Mouse (Mus musculus): ENCODE measurements at regions not wholly inside any gene's neighbourhood (a gene's known extent, or its start where the extent isn't known, plus 50 kb on each side); places are given as distances from the start of the nearest gene placed in this dataset.
"Not testable (repeated sequence)": the region's sequence is repeated elsewhere in the genome, so short reads cannot be mapped to it uniquely, and the experiment has no call there.

DNA sequence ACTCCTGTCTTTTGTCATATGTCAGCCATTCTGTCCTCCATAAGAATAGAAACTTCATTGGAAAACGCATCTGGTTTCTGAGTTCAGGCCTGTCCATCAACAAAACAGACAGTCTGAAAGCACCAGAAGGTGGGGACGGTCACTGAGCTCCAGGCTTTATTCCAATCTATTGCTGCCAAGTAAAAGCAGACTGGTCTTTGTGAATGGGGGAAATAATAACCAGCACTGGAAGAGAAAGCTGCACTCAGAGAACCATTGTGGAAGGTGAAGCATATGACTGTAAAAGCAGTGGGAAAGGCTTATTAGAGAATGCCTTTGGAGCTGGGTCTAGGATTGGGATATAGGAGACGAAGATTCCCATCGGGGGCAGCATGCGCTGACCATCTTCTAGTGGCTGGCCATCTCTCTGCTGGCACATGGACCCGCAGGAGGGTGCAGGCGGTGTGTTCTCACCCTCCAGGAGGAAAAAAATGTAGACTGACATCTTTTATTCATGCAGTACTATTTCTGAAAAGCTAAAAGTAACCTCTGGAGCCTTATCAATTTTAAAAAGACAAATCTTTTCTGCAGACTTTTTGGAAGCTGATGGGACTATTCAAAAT, 1638.0 kb downstream of the Car8 start:
- no peak for DNase-seq

DNA sequence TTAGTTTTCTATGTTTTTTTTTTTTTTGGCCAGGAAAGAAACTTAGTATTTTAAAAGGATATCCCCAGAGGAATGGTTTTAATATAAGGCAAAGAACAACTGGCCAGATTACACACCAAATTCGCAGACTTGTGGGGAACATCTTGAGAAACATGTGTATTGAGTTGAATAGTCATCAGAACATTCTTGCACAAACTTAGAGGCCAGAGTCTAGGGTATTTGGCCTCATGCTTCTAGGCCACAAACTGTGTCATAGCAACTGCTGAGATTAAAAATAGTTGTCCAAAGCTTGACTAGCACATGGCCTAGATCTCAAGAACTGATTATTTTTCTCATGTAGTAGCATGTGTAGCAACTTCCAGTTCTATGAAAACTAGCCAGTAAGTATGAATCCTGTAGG, 1642.5 kb downstream of the Car8 start:
- no peak for DNase-seq

- not testable (repeated sequence) for DNase-seq
These were observed 1646.0 kb downstream of the Car8 start for GRCm38 (mm10) chr4:6592890-6593289.

DNA sequence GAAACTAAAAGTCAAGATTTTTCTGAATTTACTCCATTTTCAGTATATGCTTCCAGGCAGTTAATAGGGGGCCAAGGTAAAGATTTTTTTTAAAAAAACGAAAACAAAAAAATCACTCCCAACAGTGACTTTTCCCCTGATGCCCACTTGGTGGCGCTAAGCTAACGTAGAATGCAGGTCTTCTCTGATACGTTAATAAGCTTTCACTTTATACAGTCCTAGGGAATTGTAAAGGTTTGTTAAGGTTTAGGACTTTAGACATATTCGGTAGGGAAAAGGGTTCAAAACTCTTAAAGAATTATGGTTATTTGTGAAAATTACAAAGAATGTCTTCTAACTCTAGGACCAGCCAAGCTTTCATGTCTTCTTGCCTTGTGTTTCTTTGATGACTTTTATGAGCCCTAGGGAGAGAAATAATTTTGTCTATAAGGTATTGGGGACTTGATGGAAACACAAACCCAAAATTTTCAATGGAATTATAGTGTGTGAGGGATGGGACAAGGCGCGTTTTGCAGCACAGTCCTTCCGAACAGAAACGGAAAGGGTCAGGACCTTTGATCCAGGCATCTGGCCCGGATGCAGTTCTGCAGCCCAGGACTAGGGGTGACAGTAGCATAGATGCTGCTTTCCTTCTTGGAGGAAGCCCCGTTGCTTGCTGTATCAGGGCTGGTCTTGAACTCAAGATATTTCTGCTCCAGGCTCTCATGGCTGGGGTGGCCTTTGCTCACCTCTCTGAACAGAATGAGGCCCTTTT, 1677.1 kb downstream of the Car8 start:
- DNase-seq = peak; percentile 53

DNA sequence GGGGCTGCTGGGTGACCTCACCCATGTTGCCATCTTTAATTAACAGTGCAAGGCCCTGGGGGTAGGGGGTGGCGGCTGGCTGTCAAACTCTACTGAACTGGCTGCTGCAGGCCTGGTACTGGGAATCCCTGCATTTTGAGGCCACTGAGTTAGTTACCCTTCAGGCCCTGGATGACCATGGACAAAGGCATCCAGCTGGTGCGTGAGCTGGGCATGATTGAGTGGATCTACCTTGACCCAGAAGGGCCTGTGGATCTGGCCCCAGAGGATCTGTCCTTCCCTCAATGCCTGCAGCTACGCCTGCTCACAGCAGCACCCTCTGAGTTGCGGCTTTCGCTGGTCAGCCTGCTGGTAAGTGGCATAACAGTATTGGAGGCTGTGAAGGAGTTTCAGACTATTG, 1699.2 kb downstream of the Car8 start:
- no peak for DNase-seq

GRCm38 (mm10) chr4:6532441-6532840, 1706.4 kb downstream of the Car8 start:
- DNase-seq = no peak

GRCm38 (mm10) chr4:6517626-6518025, 1721.2 kb downstream of the Car8 start:
- DNase-seq = no peak

DNA sequence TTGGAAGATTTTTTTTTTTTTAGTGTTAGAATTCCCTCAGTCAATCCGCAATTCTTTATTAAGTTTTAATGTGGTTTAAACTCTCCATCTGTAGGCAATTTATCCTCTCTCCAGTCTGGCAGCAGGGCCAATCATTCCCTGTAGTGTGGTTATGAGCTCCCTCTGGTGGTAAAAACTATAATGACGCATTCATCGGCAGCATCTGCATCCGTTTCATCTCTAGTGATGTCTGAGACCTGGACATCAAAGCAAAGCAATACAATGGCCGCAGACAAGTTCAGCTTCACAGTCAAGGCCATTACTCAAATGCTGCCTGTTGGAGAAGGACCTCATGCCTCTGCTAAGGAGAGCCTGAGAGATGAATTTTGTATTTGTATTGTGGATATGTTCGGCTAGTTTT, 1721.7 kb upstream of the Impad1 start:
- DNase-seq = peak; percentile 39

- DNase-seq = no peak
These were observed 1720.5 kb upstream of the Impad1 start for GRCm38 (mm10) chr4:6513635-6514034.

DNA sequence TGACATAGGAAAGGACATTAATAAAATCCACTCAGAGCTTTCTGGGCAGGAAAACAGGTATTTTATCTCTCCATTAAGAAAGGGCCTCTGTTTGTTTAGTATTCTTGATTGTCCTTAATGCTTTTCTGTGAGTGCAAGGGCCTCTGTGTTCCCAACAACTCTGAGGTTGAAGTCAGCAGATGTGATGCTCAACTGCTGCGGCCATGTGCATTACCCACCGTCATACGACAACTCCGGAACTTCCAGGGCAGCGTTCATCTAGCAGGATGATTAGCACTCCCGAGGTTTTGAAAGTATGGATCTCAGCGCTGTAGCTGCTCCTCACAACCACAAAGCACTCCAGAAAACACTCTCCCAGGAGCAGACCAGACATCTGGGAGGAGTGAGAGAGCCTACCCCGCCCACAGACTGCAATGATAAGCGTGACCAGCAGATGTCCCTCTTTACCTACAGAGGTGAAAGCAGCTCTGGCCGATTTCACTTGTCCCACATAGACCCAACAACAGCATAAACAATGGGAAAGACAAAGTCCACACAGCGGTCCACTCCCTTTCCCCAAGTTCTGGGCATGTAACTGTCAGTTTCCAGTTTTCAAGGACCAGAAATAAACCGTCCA, 1719.7 kb upstream of the Impad1 start:
- peak; percentile 81 for DNase-seq

DNA sequence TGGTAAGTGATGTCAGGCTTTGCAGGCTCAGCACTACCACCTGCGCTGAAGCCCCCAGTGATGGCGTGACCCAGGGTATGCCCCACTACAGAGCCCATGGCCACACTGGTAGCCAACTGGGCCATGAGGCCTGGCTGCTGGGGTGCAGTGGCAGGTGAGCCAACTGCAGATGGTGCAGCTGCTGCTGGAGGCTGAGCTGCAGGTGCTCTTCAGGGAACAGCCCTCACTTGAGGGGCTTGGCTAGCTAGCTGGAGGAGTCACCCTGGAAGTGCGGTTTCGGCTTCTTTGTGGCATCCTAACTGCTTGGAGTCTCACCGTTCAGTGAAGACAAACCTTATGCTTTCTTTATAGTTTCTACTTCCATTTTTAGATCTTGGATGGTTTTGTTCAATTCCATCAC, 1714.9 kb upstream of the Impad1 start:
- no peak for DNase-seq
